Mouse (Mus musculus) limb, embryonic 15.5 days (tissue): ENCODE results near the gene Trim14. TPM values are rescaled to one million over a fixed set of nuclear protein-coding genes. Genes with fewer than 3 reads are reported as not detected.

Experiments
- ATAC-seq: fragments of 200-750 bp; cut with Nextera tagmentation; 2 replicates; pipeline ENCODE4 v1.8.0; 2017; ENCODE audit warnings: low read depth, moderate TSS enrichment; ENCODE audit not compliant: insufficient number of reproducible peaks, low FRiP score, low TSS enrichment
- H3K27ac ChIP-seq: fragments of 300-500 bp; sonication (generic); 2 replicates; pipeline ENCODE4 v1.5.1; 2015; ENCODE audit warnings: moderate library complexity, mild to moderate bottlenecking, inconsistent platforms
- H3K27me3 ChIP-seq: fragments of 300-500 bp; sonication (generic); 2 replicates; pipeline ENCODE4 v1.6.1; 2015; ENCODE audit warnings: inconsistent platforms
- H3K36me3 ChIP-seq: fragments of 300-500 bp; sonication (generic); 2 replicates; pipeline ENCODE4 v1.6.1; 2015; ENCODE audit warnings: inconsistent platforms
- H3K4me1 ChIP-seq: fragments of 300-500 bp; sonication (generic); 2 replicates; pipeline ENCODE4 v1.6.1; 2015; ENCODE audit warnings: inconsistent platforms
- H3K4me2 ChIP-seq: fragments of 300-500 bp; sonication (generic); 2 replicates; pipeline ENCODE4 v1.6.1; 2015; ENCODE audit warnings: mild to moderate bottlenecking, inconsistent platforms
- H3K4me3 ChIP-seq: fragments of 300-500 bp; sonication (generic); 2 replicates; pipeline ENCODE4 v1.5.1; 2015; ENCODE audit warnings: mild to moderate bottlenecking, inconsistent platforms
- H3K9ac ChIP-seq: fragments of 300-500 bp; sonication (generic); 2 replicates; pipeline ENCODE4 v1.6.1; 2015; ENCODE audit warnings: inconsistent platforms
- H3K9me3 ChIP-seq: fragments of 300-500 bp; sonication (generic); 2 replicates; pipeline ENCODE4 v1.6.1; 2016; ENCODE audit warnings: inconsistent platforms
- WGBS: fragments of 180-500 bp; shearing (Covaris S2); methylation state at CpG from one replicate; pipeline ENCODE4 v1.1.7; 2015; 5-methylcytosine and 5-hydroxymethylcytosine counted together
- polyA plus RNA-seq: library from polyadenylated mRNA; unstranded; fragments of >200 nt; fragmentation: Nextera tagmentation; extraction: Ambion mirVana; gene quantifications from 2 replicates; pipeline ENCODE4 v1.2.1, GENCODE M21; 2015

The Trim14 gene
- polyA plus RNA-seq, 1 experiment from 2014 or later, result 2.1 TPM

- Histone ChIP-seq H3K9me3 (no peaks in the 10 kb centered on the region), H3K4me1 (peaks cover 30% of the 10 kb centered on the region), H3K36me3 (peaks cover 21% of the 10 kb centered on the region), H3K27me3 (no peaks in the 10 kb centered on the region), H3K27ac (no peak overlapping the region), H3K4me3 (no peak overlapping the region), H3K4me2 (no peak overlapping the region), H3K9ac (no peak overlapping the region)
- ATAC-seq, result no peak
- WGBS, result 87% methylated on average over 3 of the region's 3 CpGs
Measured at GRCm38 (mm10) chr4:46457186-46457585, 78.8 kb downstream of the Trim14 start.

- Histone ChIP-seq H3K27ac (no peak overlapping the region), H3K4me2 (no peak overlapping the region), H3K36me3 (peaks cover 18% of the 10 kb centered on the region), H3K4me1 (peaks cover 30% of the 10 kb centered on the region), H3K9ac (no peak overlapping the region), H3K4me3 (no peak overlapping the region), H3K9me3 (no peaks in the 10 kb centered on the region), H3K27me3 (no peaks in the 10 kb centered on the region)
- no peak for ATAC-seq
- WGBS, result 60% methylated on average over 4 of the region's 4 CpGs
Measured at GRCm38 (mm10) chr4:46456762-46457161, 79.2 kb downstream of the Trim14 start.

GRCm38 (mm10) chr4:46454097-46454864 is 81.7 kb downstream of the Trim14 start:
- H3K27ac ChIP-seq, result no peak overlapping the region
- H3K4me2 ChIP-seq, result no peak overlapping the region
- H3K9ac ChIP-seq, result no peak overlapping the region
- no peak overlapping the region for H3K4me3 ChIP-seq
- ATAC-seq, result no peak
- no peaks in the 10 kb centered on the region for H3K36me3 ChIP-seq
- no peaks in the 10 kb centered on the region for H3K9me3 ChIP-seq
- 66% methylated on average over 5 of the region's 5 CpGs for WGBS
- no peaks in the 10 kb centered on the region for H3K27me3 ChIP-seq
- peaks cover 30% of the 10 kb centered on the region for H3K4me1 ChIP-seq

- Histone ChIP-seq H3K27ac (peak overlapping the region; percentile 99), H3K9me3 (no peaks in the 10 kb centered on the region), H3K9ac (peak overlapping the region; percentile 95), H3K4me1 (peaks cover 33% of the 10 kb centered on the region), H3K4me2 (peak overlapping the region; percentile 81), H3K27me3 (no peaks in the 10 kb centered on the region), H3K4me3 (peak overlapping the region; percentile 86), H3K36me3 (no peaks in the 10 kb centered on the region)
- 30% methylated on average over 13 of the region's 13 CpGs for WGBS
- no peak for ATAC-seq
Measured at GRCm38 (mm10) chr4:46452855-46453719, 82.9 kb downstream of the Trim14 start.

- ATAC-seq, result peak; percentile 13; the same call in 1 of the 2 replicates
- Histone ChIP-seq H3K27me3 (no peaks in the 10 kb centered on the region), H3K4me3 (peak overlapping the region; percentile 86), H3K4me1 (peaks cover 33% of the 10 kb centered on the region), H3K9ac (peak overlapping the region; percentile 95), H3K4me2 (peak overlapping the region; percentile 81), H3K9me3 (no peaks in the 10 kb centered on the region), H3K27ac (peak overlapping the region; percentile 99), H3K36me3 (no peaks in the 10 kb centered on the region)
- WGBS, result under 1% methylated on average over 19 of the region's 19 CpGs
Measured at GRCm38 (mm10) chr4:46452481-46452850, 83.5 kb downstream of the Trim14 start.

GRCm38 (mm10) chr4:46451758-46452480 is 84.0 kb downstream of the Trim14 start:
- Histone ChIP-seq H3K4me3 (peak overlapping the region; percentile 86), H3K9me3 (no peaks in the 10 kb centered on the region), H3K9ac (peak overlapping the region; percentile 95), H3K36me3 (no peaks in the 10 kb centered on the region), H3K4me1 (peaks cover 30% of the 10 kb centered on the region), H3K27me3 (no peaks in the 10 kb centered on the region), H3K27ac (peak overlapping the region; percentile 99), H3K4me2 (peak overlapping the region; percentile 81)
- under 1% methylated on average over 86 of the region's 111 CpGs for WGBS
- ATAC-seq, result peak; percentile 21; the same call in 1 of the 2 replicates

- peak overlapping the region; percentile 81 for H3K4me2 ChIP-seq
- H3K4me1 ChIP-seq, result peaks cover 26% of the 10 kb centered on the region
- under 1% methylated on average over 63 of the region's 70 CpGs for WGBS
- no peaks in the 10 kb centered on the region for H3K36me3 ChIP-seq
- peak overlapping the region; percentile 99 for H3K27ac ChIP-seq
- ATAC-seq, result peak; percentile 21
- peak overlapping the region; percentile 95 for H3K9ac ChIP-seq
- H3K27me3 ChIP-seq, result no peaks in the 10 kb centered on the region
- peak overlapping the region; percentile 86 for H3K4me3 ChIP-seq
- H3K9me3 ChIP-seq, result no peaks in the 10 kb centered on the region
Measured at GRCm38 (mm10) chr4:46451240-46451757, 84.6 kb downstream of the Trim14 start.

GRCm38 (mm10) chr4:46450519-46451131 is 85.3 kb downstream of the Trim14 start, which contains the start of gene Anp32b:
Gene Anp32b (plus strand): TSS chr4:46450902.
- peaks cover 25% of the 10 kb centered on the region for H3K4me1 ChIP-seq
- no peaks in the 10 kb centered on the region for H3K36me3 ChIP-seq
- peak within 1 kb of the TSS; percentile 95 for H3K9ac ChIP-seq
- H3K4me3 ChIP-seq, result peak within 1 kb of the TSS; percentile 86
- under 1% methylated on average over 59 of the region's 66 CpGs for WGBS
- peak within 1 kb of the TSS; percentile 81 for H3K4me2 ChIP-seq
- H3K27ac ChIP-seq, result peak within 1 kb of the TSS; percentile 99
- no peaks in the 10 kb centered on the region for H3K9me3 ChIP-seq
- no peaks in the 10 kb centered on the region for H3K27me3 ChIP-seq
- ATAC-seq, result peak; percentile 94

- WGBS, result 22% methylated on average over 7 of the region's 7 CpGs
- ATAC-seq, result no peak
- H3K27ac ChIP-seq, result peak overlapping the region; percentile 99
Measured at GRCm38 (mm10) chr4:46450020-46450518, 85.9 kb downstream of the Trim14 start.

GRCm38 (mm10) chr4:46448886-46449285 is 87.1 kb downstream of the Trim14 start:
- Histone ChIP-seq H3K27me3 (no peaks in the 10 kb centered on the region), H3K36me3 (no peaks in the 10 kb centered on the region), H3K4me1 (peaks cover 14% of the 10 kb centered on the region), H3K4me3 (no peak overlapping the region), H3K9me3 (no peaks in the 10 kb centered on the region), H3K27ac (no peak overlapping the region), H3K9ac (no peak overlapping the region), H3K4me2 (no peak overlapping the region)
- 60% methylated on average over 6 of the region's 6 CpGs for WGBS
- no peak for ATAC-seq

More at GRCm38 (mm10) chr4:46450020-46450518, 85.9 kb downstream of the Trim14 start:
- no peaks in the 10 kb centered on the region for H3K9me3 ChIP-seq
- peak overlapping the region; percentile 86 for H3K4me3 ChIP-seq
- peaks cover 20% of the 10 kb centered on the region for H3K4me1 ChIP-seq
- H3K36me3 ChIP-seq, result no peaks in the 10 kb centered on the region
- H3K4me2 ChIP-seq, result peak overlapping the region; percentile 74
- no peaks in the 10 kb centered on the region for H3K27me3 ChIP-seq
- peak overlapping the region; percentile 95 for H3K9ac ChIP-seq

GRCm38 (mm10) chr4:46447461-46447860 is 88.5 kb downstream of the Trim14 start:
- H3K9me3 ChIP-seq, result no peaks in the 10 kb centered on the region
- H3K9ac ChIP-seq, result no peak overlapping the region
- 33% methylated on average over 1 of the region's 1 CpGs for WGBS
- H3K27me3 ChIP-seq, result no peaks in the 10 kb centered on the region
- H3K4me1 ChIP-seq, result peaks cover 3% of the 10 kb centered on the region; the same call in 1 of the 2 replicates
- no peak overlapping the region for H3K4me3 ChIP-seq
- H3K36me3 ChIP-seq, result no peaks in the 10 kb centered on the region
- H3K27ac ChIP-seq, result no peak overlapping the region
- ATAC-seq, result no peak
- H3K4me2 ChIP-seq, result no peak overlapping the region
